Mouse (Mus musculus): ENCODE results near the gene Cdk15. TPM values are rescaled to one million over a fixed set of nuclear protein-coding genes. Genes with fewer than 3 reads are reported as not detected.
A peak's percentile ranks its signal among the peaks of the same experiment; 100 is the strongest.

Cdk15 gene
- polyA plus RNA-seq, 1 experiment from 2014 or later = 0.20 TPM

DNA sequence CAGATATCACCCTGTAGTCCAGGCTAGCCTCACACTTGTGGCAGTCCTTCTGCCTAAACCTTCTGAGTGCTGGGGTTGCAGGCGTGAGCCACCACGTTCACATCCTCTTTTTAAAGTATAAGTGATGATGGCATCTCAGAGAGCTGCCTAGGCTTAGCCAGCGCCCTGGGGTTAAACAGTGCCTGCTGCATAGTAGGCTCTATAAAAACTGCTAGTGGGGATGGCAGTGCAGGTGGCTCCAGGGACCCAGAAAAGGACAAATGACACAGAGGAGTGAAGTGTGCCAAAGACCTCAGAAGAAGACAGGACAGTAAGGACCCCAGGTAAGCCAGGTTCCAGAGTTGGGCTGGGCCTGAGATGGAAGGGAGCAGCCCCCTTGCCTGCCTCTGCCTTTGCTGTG lies 104.1 kb downstream of the Cdk15 start:
- no peak for ATAC-seq

DNA sequence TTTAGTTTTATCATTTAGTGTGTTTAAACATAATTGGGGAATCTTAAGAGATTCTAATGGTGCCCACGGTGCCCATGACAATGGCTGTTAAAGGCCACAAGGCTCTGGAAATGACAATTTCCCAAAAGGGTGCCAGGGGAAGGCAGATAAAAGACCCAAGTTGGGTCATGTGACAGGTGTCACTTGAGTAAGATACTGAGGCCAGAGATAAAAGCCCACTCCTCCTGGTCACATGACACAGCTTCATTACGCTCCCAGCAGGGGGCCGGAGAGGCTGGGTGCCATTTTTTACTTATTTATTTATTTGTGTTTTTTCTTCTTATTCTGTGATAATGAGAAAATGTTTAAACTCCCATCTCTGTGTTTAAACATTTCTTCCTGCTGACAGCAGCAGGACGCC lies 104.8 kb downstream of the Cdk15 start:
- no peak for ATAC-seq

More for the DNA sequence above, 104.1 kb downstream of the Cdk15 start:
- H3K4me3 ChIP-seq (ENCODE audit: low read depth, low read length) = no peak overlapping the region
- no peak overlapping the region for H3K27ac ChIP-seq (ENCODE audit: low read depth)
- H3K4me2 ChIP-seq (ENCODE audit: low read depth, low read length) = no peak overlapping the region
- no peaks in the 10 kb centered on the region for H3K9me3 ChIP-seq (ENCODE audit: low read length)
- H3K36me3 ChIP-seq (replicated peaks; ENCODE audit: insufficient read depth, low read length) = no peaks in the 10 kb centered on the region
- H3K9ac ChIP-seq (replicated peaks) = no peak overlapping the region
- no peaks in the 10 kb centered on the region; the same call in 1 of the 2 replicates for H3K4me1 ChIP-seq (ENCODE audit: insufficient read depth)
- TF ChIP-seq EP300 (IDR thresholded peaks at IDR 0.05; ENCODE audit: low read depth) (no peak), CTCF (IDR thresholded peaks at IDR 0.05; ENCODE audit: low read depth) (no peak)
- H3K27me3 ChIP-seq (ENCODE audit: insufficient read depth, low read length) = no peaks in the 10 kb centered on the region
- DNase-seq = no peak
- WGBS (ENCODE audit: insufficient replicate concordance) = 55% methylated on average over 3 of the region's 3 CpGs

DNA sequence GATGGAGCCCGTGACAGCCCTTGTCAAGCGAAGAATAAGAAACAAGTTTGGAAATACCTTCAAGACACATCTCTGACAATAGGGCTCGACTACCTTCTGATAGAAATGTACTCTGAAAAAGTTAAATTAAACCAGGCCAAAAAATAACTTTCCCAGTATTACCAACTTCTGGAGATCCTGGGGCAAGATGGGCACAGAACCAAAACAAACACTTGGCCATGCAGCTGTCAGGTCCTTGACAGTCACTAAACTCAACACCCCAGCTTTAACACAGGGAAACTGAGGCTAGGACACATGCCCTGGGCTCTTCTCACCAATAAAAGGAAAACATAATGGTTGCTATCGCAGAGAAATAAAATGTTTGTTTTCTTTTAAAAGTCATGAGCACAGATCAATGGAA lies 105.3 kb downstream of the Cdk15 start:
- Histone ChIP-seq H3K27ac (ENCODE audit: low read depth) (no peak overlapping the region), H3K9ac (replicated peaks) (no peak overlapping the region), H3K36me3 (replicated peaks; ENCODE audit: insufficient read depth, low read length) (no peaks in the 10 kb centered on the region), H3K4me1 (ENCODE audit: insufficient read depth) (no peaks in the 10 kb centered on the region; the same call in 1 of the 2 replicates), H3K4me2 (ENCODE audit: low read depth, low read length) (no peak overlapping the region), H3K9me3 (ENCODE audit: low read length) (no peaks in the 10 kb centered on the region), H3K27me3 (ENCODE audit: insufficient read depth, low read length) (no peaks in the 10 kb centered on the region), H3K4me3 (ENCODE audit: low read depth, low read length) (no peak overlapping the region)
- WGBS (ENCODE audit: insufficient replicate concordance) = 75% methylated on average over 4 of the region's 4 CpGs
- DNase-seq (no peak), ATAC-seq (no peak)
- TF ChIP-seq EP300 (IDR thresholded peaks at IDR 0.05; ENCODE audit: low read depth) = no peak
- no peak for TF ChIP-seq CTCF (IDR thresholded peaks at IDR 0.05; ENCODE audit: low read depth)

More for the DNA sequence above, 104.8 kb downstream of the Cdk15 start:
- Histone ChIP-seq H3K36me3 (replicated peaks; ENCODE audit: insufficient read depth, low read length) (no peaks in the 10 kb centered on the region), H3K9me3 (ENCODE audit: low read length) (no peaks in the 10 kb centered on the region), H3K4me2 (ENCODE audit: low read depth, low read length) (no peak overlapping the region), H3K9ac (replicated peaks) (no peak overlapping the region), H3K4me1 (ENCODE audit: insufficient read depth) (no peaks in the 10 kb centered on the region; the same call in 1 of the 2 replicates), H3K27me3 (ENCODE audit: insufficient read depth, low read length) (no peaks in the 10 kb centered on the region), H3K4me3 (ENCODE audit: low read depth, low read length) (no peak overlapping the region), H3K27ac (ENCODE audit: low read depth) (no peak overlapping the region)
- TF ChIP-seq EP300 (IDR thresholded peaks at IDR 0.05; ENCODE audit: low read depth) (no peak), CTCF (IDR thresholded peaks at IDR 0.05; ENCODE audit: low read depth) (no peak)
- whole genome bisulfite sequencing (ENCODE audit: insufficient replicate concordance) = 52% methylated on average over 4 of the region's 4 CpGs
- no peak for DNase-seq

DNA sequence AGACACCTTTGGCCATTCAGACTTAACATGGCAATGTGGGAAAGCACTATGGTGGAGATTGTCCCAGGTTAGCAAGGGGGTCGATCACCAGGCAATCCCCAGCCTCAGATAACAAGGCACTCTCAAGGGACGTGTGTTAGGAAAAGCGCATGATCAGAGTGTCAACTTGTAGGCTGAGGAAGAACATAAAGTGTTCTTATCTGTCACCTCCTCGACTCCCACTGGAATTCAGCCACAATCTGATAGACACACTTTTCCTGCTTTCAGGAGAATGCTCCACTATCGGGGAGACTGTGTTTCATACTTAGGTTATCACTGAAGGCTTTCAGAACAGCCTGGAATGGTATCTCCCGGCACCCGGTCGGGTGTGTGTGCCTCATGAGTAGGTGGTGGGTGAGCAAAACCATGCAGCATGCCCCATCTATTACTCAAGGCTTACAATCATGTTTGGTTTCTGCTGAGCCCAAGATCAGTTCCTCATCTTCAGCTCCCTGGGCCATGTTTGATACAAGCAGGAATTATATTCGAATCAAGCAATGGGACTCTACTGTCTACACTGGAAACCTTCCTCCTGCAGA lies 107.8 kb downstream of the Cdk15 start:
- Histone ChIP-seq H3K9me3 (ENCODE audit: low read length) (no peaks in the 10 kb centered on the region), H3K4me3 (ENCODE audit: low read depth, low read length) (no peak overlapping the region), H3K27ac (ENCODE audit: low read depth) (no peak overlapping the region), H3K27me3 (ENCODE audit: insufficient read depth, low read length) (no peaks in the 10 kb centered on the region), H3K36me3 (replicated peaks; ENCODE audit: insufficient read depth, low read length) (no peaks in the 10 kb centered on the region), H3K9ac (replicated peaks) (no peak overlapping the region), H3K4me2 (ENCODE audit: low read depth, low read length) (no peak overlapping the region), H3K4me1 (ENCODE audit: insufficient read depth) (peaks cover 10% of the 10 kb centered on the region)
- TF ChIP-seq EP300 (IDR thresholded peaks at IDR 0.05; ENCODE audit: low read depth) = no peak
- TF ChIP-seq CTCF (IDR thresholded peaks at IDR 0.05; ENCODE audit: low read depth) = no peak
- WGBS (ENCODE audit: insufficient replicate concordance) = 39% methylated on average over 9 of the region's 9 CpGs
- DNase-seq = no peak
- no peak for ATAC-seq

DNA sequence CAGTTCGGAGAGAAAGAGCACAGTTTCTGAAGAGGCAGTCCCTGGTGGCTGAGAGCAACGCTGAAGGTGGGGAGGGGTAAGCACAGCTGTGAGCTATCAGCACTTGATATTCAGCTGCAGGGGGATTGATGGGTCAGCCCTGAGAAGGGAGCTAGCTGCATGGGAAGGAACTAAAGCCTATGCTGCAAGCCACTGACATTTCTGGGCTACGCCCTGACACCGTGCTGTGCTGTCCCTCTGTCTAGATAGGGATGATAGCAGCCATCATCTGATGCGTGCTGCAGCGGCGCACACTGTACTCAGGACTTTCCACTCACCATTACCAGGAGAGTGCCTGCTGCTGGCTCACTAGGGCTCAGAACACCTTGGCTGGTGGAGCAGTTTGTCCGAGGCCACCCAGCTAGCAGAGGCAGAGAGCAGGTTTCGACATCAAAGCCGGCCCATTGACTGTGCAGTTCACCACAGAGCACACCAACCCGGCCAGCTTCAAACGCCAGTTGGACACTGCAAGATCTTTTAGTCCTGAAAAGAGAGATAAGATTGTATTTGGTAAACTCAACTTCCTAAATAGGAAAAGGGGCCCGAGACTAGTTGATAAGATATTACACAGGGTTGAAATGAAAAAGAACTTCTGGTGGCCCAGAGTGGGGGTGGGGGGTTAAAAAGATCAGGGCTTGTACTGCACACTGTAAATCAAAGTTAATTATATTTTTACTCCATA lies 111.4 kb downstream of the Cdk15 start:
- DNase-seq (peak; percentile 47), ATAC-seq (peak; percentile 68)
- no peak for TF ChIP-seq CTCF (IDR thresholded peaks at IDR 0.05; ENCODE audit: low read depth)
- TF ChIP-seq EP300 (IDR thresholded peaks at IDR 0.05; ENCODE audit: low read depth) = no peak
- H3K27me3 ChIP-seq (ENCODE audit: insufficient read depth, low read length) = no peaks in the 10 kb centered on the region
- H3K4me1 ChIP-seq (ENCODE audit: insufficient read depth) = peaks cover 10% of the 10 kb centered on the region
- H3K36me3 ChIP-seq (replicated peaks; ENCODE audit: insufficient read depth, low read length) = no peaks in the 10 kb centered on the region
- WGBS (ENCODE audit: insufficient replicate concordance) = 11% methylated on average over 13 of the region's 13 CpGs
- no peaks in the 10 kb centered on the region for H3K9me3 ChIP-seq (ENCODE audit: low read length)
- H3K27ac ChIP-seq (ENCODE audit: low read depth) = no peak overlapping the region
- H3K4me2 ChIP-seq (ENCODE audit: low read depth, low read length) = peak overlapping the region; percentile 52
- 0 out of 2 replicates have a peak overlapping the region, but pooled peaks have one; percentile 1 for H3K4me3 ChIP-seq (ENCODE audit: low read depth, low read length)
- peak overlapping the region; percentile 22; the same call in 1 of the 2 replicates for H3K9ac ChIP-seq (replicated peaks)

DNA sequence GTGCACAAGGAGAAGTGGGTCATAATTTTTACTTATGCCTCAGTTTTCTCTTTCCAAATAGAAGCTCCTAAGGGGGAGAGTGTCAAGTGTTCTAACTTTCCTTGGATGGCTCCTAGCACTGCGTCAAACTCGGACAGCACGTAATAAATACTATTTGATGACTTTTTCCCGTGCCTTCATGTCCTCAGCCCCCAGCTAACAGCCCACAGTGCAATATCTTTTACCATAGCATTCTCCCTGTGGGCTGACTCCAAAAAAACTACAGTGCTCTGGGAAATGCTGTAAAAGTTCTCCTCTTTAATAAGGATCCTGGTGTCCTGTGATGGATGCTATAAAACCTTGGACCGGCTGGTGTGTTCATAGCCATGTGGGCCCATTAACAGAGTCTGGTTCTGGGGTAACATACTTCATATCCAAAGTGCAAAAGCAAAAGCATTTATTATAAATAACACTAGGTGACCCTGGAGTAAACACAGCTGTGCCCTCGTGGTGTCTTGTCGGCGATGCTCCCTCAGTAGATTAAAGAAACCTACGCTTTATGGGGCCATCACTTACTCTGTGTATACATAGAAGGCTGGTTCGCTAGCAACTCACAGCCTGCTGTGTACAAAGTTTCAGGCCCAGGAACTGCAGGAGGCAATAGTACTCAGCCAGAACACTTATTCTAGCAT lies 112.1 kb downstream of the Cdk15 start:
- H3K27ac ChIP-seq (ENCODE audit: low read depth) = no peak overlapping the region
- no peak overlapping the region for H3K4me2 ChIP-seq (ENCODE audit: low read depth, low read length)
- no peak overlapping the region for H3K9ac ChIP-seq (replicated peaks)
- DNase-seq (no peak), ATAC-seq (no peak)
- H3K27me3 ChIP-seq (ENCODE audit: insufficient read depth, low read length) = no peaks in the 10 kb centered on the region
- WGBS (ENCODE audit: insufficient replicate concordance) = 61% methylated on average over 10 of the region's 10 CpGs
- peaks cover 10% of the 10 kb centered on the region for H3K4me1 ChIP-seq (ENCODE audit: insufficient read depth)
- TF ChIP-seq EP300 (IDR thresholded peaks at IDR 0.05; ENCODE audit: low read depth) (no peak), CTCF (IDR thresholded peaks at IDR 0.05; ENCODE audit: low read depth) (no peak)
- no peak overlapping the region for H3K4me3 ChIP-seq (ENCODE audit: low read depth, low read length)
- no peaks in the 10 kb centered on the region for H3K36me3 ChIP-seq (replicated peaks; ENCODE audit: insufficient read depth, low read length)
- no peaks in the 10 kb centered on the region for H3K9me3 ChIP-seq (ENCODE audit: low read length)

Data from liver, postnatal 0 days (tissue).